Mouse (Mus musculus) CH12.LX (cell line): ENCODE results near the gene Btg1. TPM values are rescaled to one million over a fixed set of nuclear protein-coding genes. Genes with fewer than 3 reads are reported as not detected.

Experiments
- DNase-seq: peaks from one replicate; pipeline ENCODE4 v3.0.0-alpha.2; 2013; ENCODE audit errors: extremely low read depth
- H3K27ac ChIP-seq: 2 replicates; pipeline ENCODE4 v1.5.1; 2012; ENCODE audit warnings: low read depth, mild to moderate bottlenecking, control low read depth, moderate library complexity; ENCODE audit not compliant: insufficient read depth
- H3K27me3 ChIP-seq: replicated peaks from 2 replicates; pipeline ENCODE3; 2012; ENCODE audit warnings: inconsistent platforms
- H3K36me3 ChIP-seq, 2 experiments: replicated peaks in 1 of 2; 2 replicates each; pipeline versions ENCODE3 to v1.6.1; 2012; ENCODE audit warnings: inconsistent platforms in 1 of 2, low read length in 1 of 2, mild to moderate bottlenecking in 1 of 2, mixed read lengths in 1 of 2, moderate library complexity in 1 of 2; ENCODE audit not compliant: control insufficient read depth in 1 of 2, insufficient read depth in 1 of 2
- H3K4me1 ChIP-seq, 2 experiments: 2 replicates each; pipeline ENCODE4 v1.6.1; 2012; ENCODE audit warnings: inconsistent platforms in 1 of 2, moderate library complexity in 1 of 2; ENCODE audit not compliant: insufficient read depth in 2 of 2, control insufficient read depth in 1 of 2
- H3K4me2 ChIP-seq: 2 replicates; pipeline ENCODE4 v1.6.1; 2012; ENCODE audit warnings: low read depth, mild to moderate bottlenecking, control low read depth; ENCODE audit not compliant: poor library complexity, insufficient read depth, severe bottlenecking
- H3K4me3 ChIP-seq, 3 experiments: fragments of 150-350 bp in 1 of 3; sonication (generic) in 1 of 3; replicated peaks in 1 of 3; 2 replicates each; pipeline versions ENCODE3 to v1.5.1; 2011 to 2012; ENCODE audit warnings: low read depth in 2 of 3, low read length in 2 of 3, mild to moderate bottlenecking in 2 of 3, moderate library complexity in 2 of 3, control low read depth in 1 of 3, improper control_type of control experiment in 1 of 3, inconsistent platforms in 1 of 3, mixed read lengths in 1 of 3; ENCODE audit not compliant: poor library complexity in 1 of 3
- H3K79me2 ChIP-seq: replicated peaks from 2 replicates; pipeline ENCODE4 v1.6.1; 2012; ENCODE audit warnings: mild to moderate bottlenecking, moderate library complexity; ENCODE audit not compliant: control insufficient read depth, poor library complexity, insufficient read depth, severe bottlenecking; ENCODE audit errors: extremely low read depth
- H3K9ac ChIP-seq: 2 replicates; pipeline ENCODE4 v1.6.1; 2012; ENCODE audit warnings: low read depth, mild to moderate bottlenecking, control low read depth, moderate library complexity; ENCODE audit not compliant: insufficient read depth
- H3K9me3 ChIP-seq: replicated peaks from 2 replicates; pipeline ENCODE3; 2012; ENCODE audit warnings: low read length, inconsistent platforms, mixed read lengths
- BHLHE40 ChIP-seq: IDR thresholded peaks from 2 replicates; pipeline ENCODE4 v1.6.1; 2011; ENCODE audit warnings: mild to moderate bottlenecking, low read depth, low read length, improper control_type of control experiment
- CHD1 ChIP-seq: IDR thresholded peaks from 2 replicates; pipeline ENCODE4 v1.6.1; 2012; ENCODE audit warnings: low read depth, low read length, improper control_type of control experiment, inconsistent platforms
- JUND ChIP-seq: conservative IDR thresholded peaks from 2 replicates; pipeline ENCODE4 v1.6.1; 2011; ENCODE audit warnings: low read depth, low read length, improper control_type of control experiment
- KAT2A ChIP-seq: IDR thresholded peaks from 2 replicates; pipeline ENCODE4 v1.6.1; 2012; ENCODE audit warnings: low read length, improper control_type of control experiment, inconsistent platforms; ENCODE audit not compliant: insufficient replicate concordance
- MEF2A ChIP-seq: IDR thresholded peaks from 2 replicates; pipeline ENCODE4 v1.6.1; 2014; ENCODE audit warnings: low read depth, mild to moderate bottlenecking, inconsistent platforms, low read length, improper control_type of control experiment, borderline replicate concordance
- NRF1 ChIP-seq: IDR thresholded peaks from 2 replicates; pipeline ENCODE4 v1.6.1; 2014; ENCODE audit warnings: low read depth, mild to moderate bottlenecking, inconsistent platforms, low read length, improper control_type of control experiment, moderate library complexity
- ZKSCAN1 ChIP-seq: IDR thresholded peaks from 2 replicates; pipeline ENCODE4 v1.6.1; 2012; ENCODE audit warnings: low read depth, inconsistent platforms, low read length, improper control_type of control experiment, borderline replicate concordance
- dilution Hi-C: fragments of 300-500 bp; cut with MboI; formaldehyde crosslinking; loops from 2 replicates; pipeline ENCODE4 v1.14.3; 2020; ENCODE audit warnings: low sequenced_read_pairs; ENCODE audit not compliant: extremely low pct_unique_long_range_greater_than_20kb, extremely low pct_ligation_motif_present
- in situ Hi-C: fragments of 300-500 bp; cut with MboI; formaldehyde crosslinking; loops from 3 replicates; pipeline ENCODE4 v1.14.3; 2019; ENCODE audit warnings: low sequenced_read_pairs, low pct_ligation_motif_present, low pct_unique_long_range_greater_than_20kb, mixed read lengths
- polyA plus RNA-seq: library from polyadenylated mRNA; unstranded; fragments of >175 nt; gene quantifications from 2 replicates; pipeline ENCODE4 v1.2.1, GENCODE M21; 2012; ENCODE audit warnings: low read depth; ENCODE audit not compliant: insufficient read length
- total RNA-seq, 2 experiments: library from RNA; depleted of rRNA; stranded (reverse); fragments of 300-350 nt in 1 of 2; fragments of >200 nt in 1 of 2; gene quantifications; 2 replicates each; pipeline ENCODE4 v1.2.3; 2012 to 2014

The Btg1 gene
- total and polyA plus RNA-seq, 3 experiments = 15.8 to 25.1 (median 20.5) TPM

GRCm38 (mm10) chr10:96581232-96581631, 35.6 kb upstream of the Btg1 start:
- H3K4me3 ChIP-seq = no peak overlapping the region
- H3K9me3 ChIP-seq = no peaks in the 10 kb centered on the region
- H3K27ac ChIP-seq = no peak overlapping the region
- no peaks in the 10 kb centered on the region for H3K36me3 ChIP-seq
- DNase-seq = no peak
- no peak overlapping the region for H3K9ac ChIP-seq
- no peaks in the 10 kb centered on the region for H3K4me1 ChIP-seq
- dilution Hi-C loops (no loop called here), in situ Hi-C loops (no loop called here)
- TF ChIP-seq JUND (no peak), ZKSCAN1 (no peak), NRF1 (no peak), CHD1 (no peak), KAT2A (no peak)
- H3K4me2 ChIP-seq = no peak overlapping the region
- no peaks in the 10 kb centered on the region for H3K79me2 ChIP-seq
- no peaks in the 10 kb centered on the region for H3K27me3 ChIP-seq

- Histone ChIP-seq H3K79me2 (no peaks in the 10 kb centered on the region), H3K4me1 (no peaks in the 10 kb centered on the region), H3K27ac (no peak overlapping the region), H3K9me3 (no peaks in the 10 kb centered on the region), H3K4me3 (no peak overlapping the region), H3K4me2 (no peak overlapping the region), H3K9ac (no peak overlapping the region), H3K36me3 (no peaks in the 10 kb centered on the region), H3K27me3 (no peaks in the 10 kb centered on the region)
- no peak for TF ChIP-seq KAT2A
- dilution Hi-C loops = no loop called here
- no peak for DNase-seq
- in situ Hi-C loops = no loop called here
These were observed 30.5 kb upstream of the Btg1 start for GRCm38 (mm10) chr10:96586191-96586880.

GRCm38 (mm10) chr10:96586881-96587217, 30.0 kb upstream of the Btg1 start:
- TF ChIP-seq BHLHE40 (no peak), MEF2A (no peak)
- TF ChIP-seq, all 38 proteins: peak for 0
- DNase-seq = no peak
- Histone ChIP-seq H3K36me3 (no peaks in the 10 kb centered on the region), H3K79me2 (no peaks in the 10 kb centered on the region), H3K27me3 (no peaks in the 10 kb centered on the region), H3K4me1 (peaks cover 0 to 5% of the 10 kb centered on the region in 2 experiments; a peak in 2 of 4 replicates), H3K9ac (no peak overlapping the region), H3K9me3 (no peaks in the 10 kb centered on the region), H3K27ac (no peak overlapping the region), H3K4me2 (no peak overlapping the region), H3K4me3 (no peak overlapping the region)
- dilution Hi-C loops = no loop called here
- in situ Hi-C loops = no loop called here
